Comparison of ENCODE assay signal across 9 mouse cellular contexts in the genomic region with DNA sequence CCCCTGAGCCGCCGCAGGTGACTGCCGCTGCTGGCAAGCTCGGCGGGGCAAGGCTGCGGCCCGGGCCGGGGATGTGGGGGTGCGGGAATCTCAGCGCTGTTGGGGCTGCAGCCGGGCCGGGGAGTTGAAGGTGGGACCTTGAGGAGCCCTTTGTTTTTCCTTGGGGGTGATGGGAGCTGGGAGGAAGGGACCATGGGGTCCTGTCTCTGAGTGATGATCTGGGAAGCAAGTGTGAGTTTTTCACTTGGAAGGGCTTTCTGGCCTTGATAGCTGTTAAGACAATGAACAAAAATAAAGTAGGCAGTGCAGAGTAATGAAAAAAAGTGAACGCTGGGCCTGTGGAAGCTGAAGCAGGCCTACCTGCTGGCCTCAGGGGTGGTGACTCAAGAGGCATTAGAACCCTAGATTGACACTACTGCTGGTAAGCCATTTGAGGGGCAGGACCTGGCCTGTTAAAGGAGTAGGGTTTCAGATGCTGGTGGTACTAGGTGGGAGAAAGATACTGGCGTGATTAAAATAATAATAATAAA. TPM values are rescaled to one million over a fixed set of nuclear protein-coding genes. Genes with fewer than 3 reads are reported as not detected.
DNase-seq lines count a peak whose midpoint lies in the region; ATAC-seq and TF ChIP-seq lines count a peak whose summit lies in the region.
"Had no signal": no experiment of that assay in that cellular context is flagged by ENCODE, and none has a peak within 500 bp of the region (broad histone marks: within the 10 kb centered on the region; RNA-seq: fewer than 3 reads in every experiment).

No protein-coding gene starts in this region.

- peak overlapping the region; percentile 37; the same call in 1 of the 2 replicates for H3K9ac ChIP-seq in embryonic facial prominence, embryonic 11.5 days (replicated peaks; ENCODE audit: low read length)
- peak overlapping the region; percentile 41; the same call in 1 of the 2 replicates for H3K9ac ChIP-seq in hindbrain, embryonic 11.5 days (ENCODE audit: low read depth, low read length)
- peak overlapping the region; percentile 75 for H3K9ac ChIP-seq in midbrain, embryonic 14.5 days (replicated peaks; ENCODE audit: low read length)

- no peaks in the 10 kb centered on the region for H3K9me3 ChIP-seq in embryonic facial prominence, embryonic 11.5 days (replicated peaks; ENCODE audit: control insufficient read depth, low read length)
- no peaks in the 10 kb centered on the region for H3K9me3 ChIP-seq in hindbrain, embryonic 11.5 days (ENCODE audit: control insufficient read depth, low read length)
- H3K9me3 ChIP-seq in midbrain, embryonic 14.5 days (ENCODE audit: control insufficient read depth, low read length), result no peaks in the 10 kb centered on the region

- H3K27me3 ChIP-seq in embryonic facial prominence, embryonic 11.5 days (ENCODE audit: control insufficient read depth, insufficient read depth, low read length), result peaks cover 52% of the 10 kb centered on the region
- H3K27me3 ChIP-seq in hindbrain, embryonic 11.5 days (ENCODE audit: control insufficient read depth, insufficient read depth, low read length), result peaks cover 56% of the 10 kb centered on the region
- peaks cover 42% of the 10 kb centered on the region for H3K27me3 ChIP-seq in midbrain, embryonic 14.5 days (ENCODE audit: control insufficient read depth, insufficient read depth, low read length)

- ATAC-seq in embryonic facial prominence, embryonic 11.5 days (replicated peaks; ENCODE audit: insufficient number of reproducible peaks, low FRiP score, low TSS enrichment, low read depth), result no peak
- no peak for ATAC-seq in hindbrain, embryonic 11.5 days (ENCODE audit: low FRiP score)
- ATAC-seq in midbrain, embryonic 14.5 days (ENCODE audit: low FRiP score, low TSS enrichment), result no peak

- peak in 1 of 2 experiments; percentile 20 for DNase-seq in layer of hippocampus, adult 2 months (ENCODE audit: low spot score in 2 of 2)
- no peak for DNase-seq in layer of hippocampus, adult 9-11 months
- DNase-seq in embryonic facial prominence, embryonic 11.5 days (ENCODE audit: low spot score), result peak; percentile 2
- peak; percentile 16 for DNase-seq in hindbrain, embryonic 11.5 days (ENCODE audit: low spot score)
- DNase-seq in midbrain, embryonic 14.5 days, result no peak
- DNase-seq in layer of hippocampus, postnatal 25 days (ENCODE audit: extremely low spot score in 1 of 2, low spot score in 1 of 2), result no peak
- DNase-seq in layer of hippocampus, postnatal 36 days, result no peak
- DNase-seq in cerebellum, adult 18-20 months, result no peak

- peaks cover 11% of the 10 kb centered on the region; the same call in 1 of the 2 replicates for H3K4me1 ChIP-seq in embryonic facial prominence, embryonic 11.5 days (ENCODE audit: control insufficient read depth, insufficient read depth, low read length)
- peaks cover 11% of the 10 kb centered on the region for H3K4me1 ChIP-seq in hindbrain, embryonic 11.5 days (replicated peaks; ENCODE audit: control insufficient read depth, insufficient read depth, low read length)
- peaks cover 20% of the 10 kb centered on the region for H3K4me1 ChIP-seq in midbrain, embryonic 14.5 days (ENCODE audit: control insufficient read depth, insufficient read depth, low read length)

- H3K4me3 ChIP-seq in layer of hippocampus, adult 2 months, result peak overlapping the region; percentile 78
- H3K4me3 ChIP-seq in embryonic facial prominence, embryonic 11.5 days (ENCODE audit: low read depth, low read length), result peak overlapping the region; percentile 53
- H3K4me3 ChIP-seq in hindbrain, embryonic 11.5 days (ENCODE audit: low read depth, low read length), result peak overlapping the region; percentile 57
- H3K4me3 ChIP-seq in midbrain, embryonic 14.5 days (replicated peaks; ENCODE audit: low read depth, low read length), result peak overlapping the region; percentile 66

- 5% methylated on average over 14 of the region's 14 CpGs for WGBS in embryonic facial prominence, embryonic 11.5 days
- 6% methylated on average over 14 of the region's 14 CpGs for WGBS in hindbrain, embryonic 11.5 days
- WGBS in midbrain, embryonic 14.5 days, result 6% methylated on average over 14 of the region's 14 CpGs

- TF ChIP-seq CTCF in layer of hippocampus, adult 2 months (conservative IDR thresholded peaks at IDR 0.05), result no peak

- H3K4me2 ChIP-seq in embryonic facial prominence, embryonic 11.5 days (ENCODE audit: low read depth, low read length), result peak overlapping the region; percentile 78
- peak overlapping the region; percentile 84 for H3K4me2 ChIP-seq in hindbrain, embryonic 11.5 days (replicated peaks; ENCODE audit: low read depth, low read length)
- peak overlapping the region; percentile 98 for H3K4me2 ChIP-seq in midbrain, embryonic 14.5 days (ENCODE audit: low read length)

- no peaks in the 10 kb centered on the region for H3K36me3 ChIP-seq in embryonic facial prominence, embryonic 11.5 days (replicated peaks; ENCODE audit: control insufficient read depth, insufficient read depth, low read depth, low read length)
- H3K36me3 ChIP-seq in hindbrain, embryonic 11.5 days (ENCODE audit: control insufficient read depth, insufficient read depth, low read length), result no peaks in the 10 kb centered on the region
- H3K36me3 ChIP-seq in midbrain, embryonic 14.5 days (ENCODE audit: control insufficient read depth, insufficient read depth, low read length), result no peaks in the 10 kb centered on the region

- peak overlapping the region; percentile 92 for H3K27ac ChIP-seq in layer of hippocampus, adult 2 months
- H3K27ac ChIP-seq in embryonic facial prominence, embryonic 11.5 days (replicated peaks; ENCODE audit: low read depth, low read length), result no peak overlapping the region
- H3K27ac ChIP-seq in hindbrain, embryonic 11.5 days (ENCODE audit: low read depth, low read length), result 0 out of 2 replicates have a peak overlapping the region, but pooled peaks have one; percentile 20
- peak overlapping the region; percentile 88 for H3K27ac ChIP-seq in midbrain, embryonic 14.5 days (replicated peaks; ENCODE audit: low read depth, low read length)
- H3K27ac ChIP-seq: macrophage had no signal

RNA-seq across cellular contexts. Expression of a gene that starts 6.4 kb away (rescaled TPM):
- 10 to 100 TPM; 16.3 to 17.1 TPM for total RNA-seq in layer of hippocampus, adult 2 months (2021)
- polyA plus RNA-seq in embryonic facial prominence, embryonic 11.5 days (2014; fragmentation: Nextera tagmentation; extraction: Ambion mirVana), result 7.5 and 8.5 TPM in 2 replicates
- 4.7 and 6.6 TPM in 2 replicates for polyA plus RNA-seq in hindbrain, embryonic 11.5 days (2014; fragmentation: Nextera tagmentation; extraction: Ambion mirVana)
- polyA plus RNA-seq in midbrain, embryonic 14.5 days (2014; fragmentation: Nextera tagmentation; extraction: Ambion mirVana), result 13.5 and 19.7 TPM in 2 replicates
- total RNA-seq in layer of hippocampus, postnatal 25 days (2021), result 10 to 100 TPM; 15.5 to 18.6 TPM
- total RNA-seq in layer of hippocampus, postnatal 36 days (2021), result 10 to 100 TPM; 17.1 to 19.2 TPM

Comparison
In these comparisons a context has a peak if more than half of its experiments do, and no peak if none do; other contexts are left out.
1. DNase-seq: peak in embryonic facial prominence, embryonic 11.5 days (single experiment) and hindbrain, embryonic 11.5 days (single experiment); none in layer of hippocampus, adult 9-11 months (single experiment), midbrain, embryonic 14.5 days (single experiment), layer of hippocampus, postnatal 25 days (0 of 2), layer of hippocampus, postnatal 36 days (0 of 2) and cerebellum, adult 18-20 months (0 of 2).
2. Peak in every context shown above with its lines, with median percentiles within 50 percentile points of each other: H3K4me3 ChIP-seq, H3K4me2 ChIP-seq and H3K9ac ChIP-seq.